Mouse (Mus musculus): ENCODE measurements at regions not wholly inside any gene's neighbourhood (a gene's known extent, or its start where the extent isn't known, plus 50 kb on each side); places are given as distances from the start of the nearest gene placed in this dataset.
A peak's percentile ranks its signal among the peaks of the same experiment; 100 is the strongest.

GRCm38 (mm10) chrX:58620403-58620802 lies 288.8 kb upstream of the 4930550L24Rik start:
- peak; percentile 9 for DNase-seq
